Mouse (Mus musculus) spleen, adult 2 months (tissue): ENCODE results near the gene Glo1.

Source experiments
- CTCF ChIP-seq: fragments of 200-500 bp; IDR thresholded peaks from 2 replicates; pipeline ENCODE4 v1.5.1; 2011; ENCODE audit warnings: mild to moderate bottlenecking, inconsistent platforms; ENCODE audit not compliant: insufficient read depth, insufficient read length, insufficient replicate concordance; ENCODE audit errors: extremely low read depth
- POLR2A ChIP-seq: fragments of 200-500 bp; IDR thresholded peaks from 2 replicates; pipeline ENCODE4 v1.6.1; 2011; ENCODE audit warnings: low read depth, low read length, inconsistent platforms

DNA sequence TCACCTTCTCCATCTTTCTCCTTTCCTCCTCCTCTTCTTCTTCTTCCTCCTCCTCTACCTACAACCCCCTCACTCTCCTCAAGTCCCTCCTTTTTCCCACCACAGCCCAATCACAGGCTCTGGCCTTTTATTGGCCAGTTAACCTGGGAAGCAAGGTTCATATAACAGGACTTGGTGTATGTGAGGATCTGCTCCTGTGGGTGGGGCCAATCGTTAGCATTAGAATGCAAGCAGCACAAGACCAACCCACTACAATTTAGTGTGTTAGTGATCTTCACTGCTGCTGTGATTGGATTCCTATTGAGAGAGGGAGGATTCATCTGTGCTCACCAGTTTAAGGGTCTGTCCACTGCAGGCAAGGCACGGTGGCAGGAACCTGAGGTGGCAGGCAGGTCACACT is 12.3 kb upstream of the Glo1 start:
- no peak for TF ChIP-seq POLR2A
- no peak for TF ChIP-seq CTCF
